Mouse (Mus musculus) adrenal gland, postnatal 4 days (tissue): Measurements from ENCODE around the gene Naa16. TPM values are rescaled to one million over a fixed set of nuclear protein-coding genes. Genes with fewer than 3 reads are reported as not detected.
A peak's percentile ranks its signal among the peaks of the same experiment; 100 is the strongest.

Experiments used
- DNase-seq, 2 experiments: peaks; one replicate each; pipeline ENCODE4 v3.0.0; 2021 to 2022; ENCODE audit warnings: low spot score in 2 of 2, mixed read lengths in 2 of 2
- total RNA-seq, 2 experiments: library from RNA; stranded (reverse); gene quantifications; 2 replicates each; pipeline ENCODE4 v1.2.3; 2021

Gene Naa16
- total RNA-seq, 2 experiments from 2014 or later = 21.2 to 24.4 TPM

DNA sequence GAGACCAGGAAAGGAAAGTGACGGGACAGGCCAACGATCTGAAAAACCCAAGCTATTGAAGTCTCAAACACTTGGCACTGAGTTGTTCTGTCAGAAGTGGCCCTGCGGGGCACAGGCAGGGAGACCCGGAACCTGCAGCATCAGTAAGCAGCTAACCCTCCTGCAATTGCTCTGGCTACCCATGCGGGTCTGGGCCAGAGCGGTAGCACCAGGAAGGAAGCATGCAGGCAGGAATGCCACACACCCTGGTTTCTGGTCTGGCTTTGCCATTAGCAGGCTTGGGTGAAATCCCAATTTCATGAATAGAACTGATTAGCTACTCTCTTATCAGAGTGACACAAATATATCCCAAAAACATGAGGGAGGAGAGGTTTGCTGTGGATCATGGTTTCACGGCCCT lies 58.6 kb downstream of the Naa16 start:
- DNase-seq = no peak

GRCm38 (mm10) chr14:79330944-79331561 lies 59.5 kb downstream of the Naa16 start:
- no peak for DNase-seq

DNA sequence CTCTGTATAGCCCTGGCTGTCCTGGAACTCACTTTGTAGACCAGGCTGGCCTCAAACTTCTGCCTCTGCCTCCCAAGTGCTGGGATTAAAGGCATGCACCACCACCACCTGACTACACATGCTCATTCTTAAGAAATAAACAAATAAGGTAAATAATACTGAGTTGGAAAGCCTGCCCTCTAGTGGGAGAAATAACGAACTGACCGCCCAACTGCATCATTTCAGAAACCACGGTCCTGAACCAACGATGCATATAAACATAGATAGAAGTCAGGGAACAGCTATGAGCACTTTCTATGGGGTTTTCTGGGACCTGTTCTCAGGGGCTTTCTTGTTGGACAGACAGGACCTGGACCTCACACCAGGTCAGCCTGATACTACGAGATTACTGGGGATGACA lies 63.5 kb downstream of the Naa16 start:
- no peak for DNase-seq

DNA sequence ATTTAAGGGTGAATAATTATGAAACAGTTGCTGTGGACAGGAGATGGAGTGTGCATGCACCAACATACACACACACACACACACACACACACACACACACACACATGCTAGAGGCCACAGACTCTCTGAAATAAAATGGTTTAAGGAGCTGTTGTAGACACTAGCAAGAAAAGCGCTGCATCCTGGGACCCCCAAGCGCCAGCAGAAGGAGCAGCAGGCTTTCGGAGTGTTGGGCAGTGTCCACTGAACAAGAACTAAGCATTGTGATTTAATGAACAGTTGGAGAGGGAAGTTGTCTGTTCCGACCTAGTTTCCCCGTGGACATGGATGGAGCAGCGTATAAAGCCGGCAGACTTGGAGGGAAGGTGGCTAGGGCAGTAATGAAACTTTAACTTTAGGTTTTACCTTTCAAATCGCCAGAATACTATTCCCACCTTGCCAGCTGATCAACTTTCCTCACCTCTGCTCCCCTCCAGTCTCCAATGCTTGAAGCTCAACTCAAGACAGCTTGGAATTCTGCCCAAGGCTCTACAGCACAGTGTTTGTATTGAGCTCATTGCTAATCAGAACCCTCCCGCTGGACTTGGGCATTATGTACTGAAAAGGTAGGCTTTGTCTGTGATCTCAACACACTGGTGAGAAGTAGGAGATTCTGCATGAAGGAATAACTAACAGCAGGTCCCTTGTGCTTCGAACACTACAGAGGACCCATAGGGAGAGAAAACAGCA lies 66.3 kb downstream of the Naa16 start:
- DNase-seq = no peak

DNA sequence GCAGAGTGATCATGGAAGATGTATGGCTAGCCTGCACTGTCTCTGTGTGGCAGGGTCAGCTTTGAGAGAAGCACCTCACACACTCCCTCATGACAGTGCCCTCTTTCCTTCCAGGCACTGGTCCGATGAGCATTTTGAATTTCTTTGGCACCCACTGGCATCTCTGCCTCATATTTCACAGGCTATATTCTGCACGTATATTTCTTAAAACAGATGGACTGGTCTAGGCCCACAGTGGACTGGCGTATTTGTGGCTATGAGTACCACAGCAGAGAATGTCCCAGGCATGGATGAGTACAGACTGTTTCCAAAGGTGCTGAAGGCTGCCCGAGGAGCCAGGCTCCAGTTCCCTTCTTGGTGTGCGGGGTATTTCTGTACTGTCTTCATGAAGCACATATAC lies 68.7 kb downstream of the Naa16 start:
- no peak for DNase-seq

GRCm38 (mm10) chr14:79321152-79321551 lies 69.4 kb downstream of the Naa16 start:
- DNase-seq = no peak

DNA sequence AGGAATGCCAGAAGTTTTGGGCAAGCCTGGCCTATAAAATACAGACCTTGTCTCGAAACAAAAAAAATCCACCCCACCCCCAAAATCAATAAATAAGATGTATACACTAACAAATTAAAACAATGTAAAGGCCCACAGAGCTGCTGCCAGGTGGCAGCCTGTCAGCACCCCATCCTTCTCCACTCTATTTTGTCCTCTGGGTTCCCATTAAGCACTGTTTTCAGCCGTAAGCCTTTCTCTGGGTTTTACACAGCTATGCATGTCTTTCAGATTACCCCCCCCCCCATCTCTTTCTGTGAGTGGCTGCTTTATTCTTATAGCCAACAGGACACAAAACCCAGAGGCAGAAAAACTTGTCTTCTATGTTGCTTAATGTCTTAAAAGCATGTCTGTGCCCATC lies 73.0 kb downstream of the Naa16 start:
- no peak for DNase-seq

DNA sequence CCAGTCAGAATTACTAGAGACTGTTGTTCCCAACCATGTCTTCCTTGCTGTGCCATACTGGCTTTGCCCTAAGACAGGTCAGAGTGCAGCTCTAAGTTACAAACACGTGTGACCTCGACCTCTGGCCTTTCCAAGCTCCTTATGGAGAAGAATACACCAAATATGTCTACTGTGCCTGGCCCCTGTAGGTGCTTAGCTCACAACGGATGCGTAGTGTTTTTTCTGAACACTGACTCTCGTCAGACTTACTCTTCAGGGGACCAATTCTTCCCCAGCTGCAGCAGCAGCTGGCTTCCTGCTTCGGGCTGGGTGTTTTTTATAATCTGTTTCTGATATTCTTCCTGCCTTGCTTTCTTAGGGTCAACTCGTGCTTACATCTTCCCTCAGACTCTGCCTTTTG lies 74.7 kb downstream of the Naa16 start:
- no peak for DNase-seq

- DNase-seq = no peak
Observed at GRCm38 (mm10) chr14:79314245-79315010, 76.2 kb downstream of the Naa16 start.

DNA sequence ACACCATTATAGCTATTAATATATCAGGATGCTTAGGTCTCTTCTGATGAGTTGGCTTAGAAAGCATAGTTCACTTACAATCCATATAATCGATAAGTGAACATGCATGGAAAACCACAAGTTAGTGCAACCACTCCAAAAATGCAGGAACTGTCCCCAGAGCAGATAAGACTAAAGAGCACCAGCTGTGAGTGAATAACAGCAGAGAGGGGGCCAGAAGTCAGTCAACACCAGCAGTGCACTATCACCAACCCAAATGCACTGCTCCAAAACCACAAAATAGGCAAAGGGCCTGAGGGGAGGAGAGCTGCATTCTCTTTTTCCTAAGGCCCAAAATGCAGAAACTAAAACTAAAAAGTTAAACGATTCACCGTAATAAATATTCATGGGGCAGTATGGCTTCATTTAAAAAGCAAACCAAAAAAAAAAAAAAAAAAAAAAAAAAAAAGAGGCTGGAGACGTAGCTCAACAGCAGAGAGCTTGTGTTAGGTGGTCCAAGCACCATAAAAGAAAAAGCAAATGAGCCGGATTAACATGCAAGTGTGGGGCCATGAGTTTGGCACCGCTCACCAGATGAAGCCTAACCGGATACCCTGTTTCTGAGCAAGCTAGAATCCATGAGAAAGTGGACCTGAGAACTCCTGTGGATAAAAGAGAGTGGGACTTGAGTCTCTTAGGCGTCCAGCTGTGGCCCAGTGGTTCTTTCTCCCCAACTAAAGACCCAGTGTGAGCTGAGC lies 77.0 kb downstream of the Naa16 start:
- no peak for DNase-seq

GRCm38 (mm10) chr14:79312719-79313118 lies 77.9 kb downstream of the Naa16 start:
- no peak for DNase-seq

DNA sequence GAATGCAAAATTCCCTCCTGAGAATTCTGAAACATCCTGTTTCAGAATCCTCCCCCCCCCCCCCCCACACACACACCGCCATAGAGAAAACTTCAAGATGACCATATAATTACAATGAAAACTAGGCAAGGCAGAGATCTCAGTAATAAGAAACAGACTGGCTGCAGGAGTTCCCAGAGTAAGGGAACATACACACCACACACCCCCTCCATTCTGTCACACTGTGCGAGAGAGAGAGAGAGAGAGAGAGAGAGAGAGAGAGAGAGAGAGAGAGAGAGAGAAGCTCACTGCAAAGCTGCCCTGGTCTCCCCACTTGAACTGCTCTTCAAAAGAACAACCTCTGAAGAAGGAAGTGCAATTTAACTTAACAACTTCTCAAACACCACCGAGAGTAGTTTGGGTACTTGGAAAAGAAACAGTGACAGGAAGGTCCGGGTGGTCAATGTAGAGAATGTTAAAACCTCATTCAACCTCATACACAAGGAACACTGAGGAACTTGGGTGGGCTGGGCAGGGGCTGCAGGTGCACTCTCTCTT lies 78.6 kb downstream of the Naa16 start:
- DNase-seq = no peak

DNA sequence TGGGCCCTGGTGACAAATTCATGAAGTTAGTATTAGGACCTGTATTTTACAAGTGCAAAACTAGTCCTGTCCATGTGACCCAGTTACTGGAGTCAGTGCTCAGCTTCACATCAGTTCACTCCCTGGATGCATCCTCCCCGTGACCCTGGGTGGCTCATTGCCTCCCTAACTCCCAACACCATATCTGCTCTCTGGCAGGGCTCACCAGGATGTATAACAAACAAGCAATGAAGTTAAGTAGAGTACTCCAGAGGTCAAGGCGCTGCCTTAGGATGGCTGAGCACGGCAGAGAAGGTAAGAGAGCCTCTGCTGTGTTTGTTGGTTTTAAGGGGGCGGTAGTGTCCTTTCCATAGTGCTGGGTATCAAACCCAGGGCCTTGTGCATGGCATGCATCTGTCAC lies 81.5 kb downstream of the Naa16 start:
- DNase-seq = no peak

- DNase-seq = no peak
Observed at GRCm38 (mm10) chr14:79308364-79308763, 82.2 kb downstream of the Naa16 start.

- no peak for DNase-seq
Observed at GRCm38 (mm10) chr14:79307908-79308307, 82.7 kb downstream of the Naa16 start.

GRCm38 (mm10) chr14:79307138-79307537 lies 83.4 kb downstream of the Naa16 start:
- DNase-seq = no peak

- DNase-seq = no peak
Observed at GRCm38 (mm10) chr14:79304873-79305464, 85.6 kb downstream of the Naa16 start.

DNA sequence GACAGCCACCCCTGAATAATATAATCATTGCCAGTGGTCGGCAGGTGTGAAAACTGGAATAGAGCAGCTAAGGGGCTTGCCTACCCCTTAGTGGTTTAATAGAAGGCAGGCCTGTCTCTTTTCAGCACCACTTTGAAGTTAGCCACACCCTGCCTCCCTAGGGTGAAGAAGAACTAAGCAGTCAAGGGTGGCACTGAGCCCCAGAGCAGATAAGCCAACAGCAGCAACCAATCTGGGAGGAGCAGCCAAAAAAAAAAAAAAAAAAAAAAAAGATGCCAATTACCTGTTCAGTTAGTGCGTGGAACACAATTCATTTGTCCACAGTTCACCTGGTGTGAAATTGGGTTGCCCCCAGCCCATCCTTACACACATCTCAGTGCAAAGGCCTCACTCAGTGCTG lies 87.4 kb downstream of the Naa16 start:
- no peak for DNase-seq

DNA sequence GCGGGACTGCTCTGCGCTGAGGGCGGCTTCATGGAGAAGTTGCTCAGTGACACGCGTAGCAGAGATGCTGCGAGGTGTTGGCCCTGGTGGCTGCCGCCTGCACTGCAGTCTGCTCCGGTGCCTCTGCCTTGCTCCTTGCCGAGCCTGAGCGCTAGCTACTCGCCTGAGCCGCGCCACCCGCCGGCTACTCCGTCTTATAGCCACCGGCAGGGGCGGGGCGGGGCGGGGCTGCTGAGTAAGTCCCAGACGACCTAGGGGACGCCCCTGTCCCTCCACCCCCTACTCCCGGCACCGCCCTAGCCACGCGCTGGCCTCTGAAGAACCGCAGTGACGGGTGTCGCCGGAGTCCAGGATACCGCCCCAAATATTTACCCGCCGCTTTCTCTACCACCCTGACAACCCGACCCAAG lies 89.1 kb downstream of the Naa16 start, which contains the start of gene Rgcc:
TSS of gene Rgcc (minus strand) at position 180 of the 410 bp plus-strand sequence.
- DNase-seq = peak; percentile 85

GRCm38 (mm10) chr14:79300641-79301350 lies 89.8 kb downstream of the Naa16 start:
- no peak for DNase-seq
